ENCODE assay signal across 13 mouse cellular contexts in the genomic region with DNA sequence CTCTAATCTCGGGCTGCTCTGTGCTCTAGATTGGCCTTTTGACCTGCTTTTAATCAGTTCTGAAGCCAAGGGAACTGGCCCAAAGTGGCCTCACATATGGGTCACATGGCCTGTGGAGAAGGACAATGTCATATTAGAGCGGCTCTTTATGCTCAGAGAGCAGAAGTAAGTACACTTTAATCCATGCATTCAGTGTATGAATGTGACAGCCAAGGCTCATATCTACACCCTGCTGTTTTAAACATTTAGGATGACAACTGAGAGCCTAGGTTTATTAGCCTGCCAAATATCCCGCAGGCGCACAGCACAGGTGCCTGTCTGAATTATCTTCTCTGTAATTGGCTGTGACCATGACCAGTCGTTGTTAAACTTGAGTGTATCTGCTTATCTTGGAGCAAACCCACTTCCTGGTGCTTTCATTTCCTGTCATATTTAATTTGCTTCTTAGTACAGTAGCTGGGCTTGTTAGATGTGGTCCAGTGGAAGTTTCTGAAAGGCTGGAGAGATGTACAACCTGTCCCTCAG. TPM values are rescaled to one million over a fixed set of nuclear protein-coding genes. Genes with fewer than 3 reads are reported as not detected.
DNase-seq lines count a peak whose midpoint lies in the region; ATAC-seq and TF ChIP-seq lines count a peak whose summit lies in the region.
"Had no signal": no experiment of that assay in that cellular context is flagged by ENCODE, and none has a peak within 500 bp of the region (broad histone marks: within the 10 kb centered on the region; RNA-seq: fewer than 3 reads in every experiment).

No protein-coding gene starts in this region.

- peaks cover 41% of the 10 kb centered on the region for H3K27me3 ChIP-seq in midbrain, embryonic 10.5 days (ENCODE audit: low read depth, poor library complexity, severe bottlenecking)
- H3K27me3 ChIP-seq in midbrain, embryonic 13.5 days, result peaks cover 9% of the 10 kb centered on the region; the same call in 1 of the 2 replicates
- H3K27me3 ChIP-seq: embryonic facial prominence, embryonic 15.5 days; heart, embryonic 12.5 days; neural tube, embryonic 15.5 days had no signal

- no peak overlapping the region for H3K4me3 ChIP-seq in midbrain, embryonic 10.5 days
- H3K4me3 ChIP-seq in midbrain, embryonic 13.5 days (replicated peaks), result no peak overlapping the region
- no peak overlapping the region for H3K4me3 ChIP-seq in layer of hippocampus, adult 2 months
- H3K4me3 ChIP-seq: embryonic facial prominence, embryonic 15.5 days; heart, embryonic 12.5 days; neural tube, embryonic 15.5 days had no signal

- H3K27ac ChIP-seq in midbrain, embryonic 10.5 days (replicated peaks), result no peak overlapping the region
- H3K27ac ChIP-seq in midbrain, embryonic 13.5 days, result no peak overlapping the region
- no peak overlapping the region for H3K27ac ChIP-seq in layer of hippocampus, adult 2 months
- H3K27ac ChIP-seq: embryonic facial prominence, embryonic 15.5 days; neural tube, embryonic 15.5 days had no signal

- no peak for ATAC-seq in midbrain, embryonic 13.5 days
- ATAC-seq: intestine, postnatal 0 days had no signal

- H3K36me3 ChIP-seq in midbrain, embryonic 10.5 days, result no peaks in the 10 kb centered on the region
- H3K36me3 ChIP-seq in midbrain, embryonic 13.5 days, result no peaks in the 10 kb centered on the region
- H3K36me3 ChIP-seq: embryonic facial prominence, embryonic 15.5 days; heart, embryonic 12.5 days; neural tube, embryonic 15.5 days had no signal

- no peaks in the 10 kb centered on the region for H3K9me3 ChIP-seq in midbrain, embryonic 10.5 days (replicated peaks)
- H3K9me3 ChIP-seq in midbrain, embryonic 13.5 days, result no peaks in the 10 kb centered on the region
- H3K9me3 ChIP-seq: embryonic facial prominence, embryonic 15.5 days; heart, embryonic 12.5 days; neural tube, embryonic 15.5 days had no signal

- H3K4me2 ChIP-seq in midbrain, embryonic 13.5 days (replicated peaks), result no peak overlapping the region
- H3K4me2 ChIP-seq: embryonic facial prominence, embryonic 15.5 days; heart, embryonic 12.5 days; neural tube, embryonic 15.5 days had no signal

- peak; percentile 28 for DNase-seq in adrenal gland, postnatal 14 days
- no peak for DNase-seq in adrenal gland, postnatal 4 days (ENCODE audit: low spot score in 2 of 2)
- DNase-seq in midbrain, embryonic 10.5 days (ENCODE audit: low spot score), result peak; percentile 33
- peak; percentile 25 for DNase-seq in c-Kit-positive CD71-positive TER-119-negative erythroid progenitor cells, embryonic 14.5 days (ENCODE audit: low read depth)
- peak; percentile 64 for DNase-seq in naive thymus-derived CD4-positive, alpha-beta T cell, adult 2 months (ENCODE audit: low read depth)
- no peak for DNase-seq in layer of hippocampus, adult 2 months (ENCODE audit: low spot score in 2 of 2)
- DNase-seq in cerebellum, adult 11 months, result no peak
- DNase-seq: cerebellum, adult 11-12 months had no signal

- peaks cover 38% of the 10 kb centered on the region for H3K4me1 ChIP-seq in midbrain, embryonic 10.5 days
- peaks cover 21% of the 10 kb centered on the region for H3K4me1 ChIP-seq in midbrain, embryonic 13.5 days (replicated peaks)

- TF ChIP-seq CTCF in layer of hippocampus, adult 2 months (conservative IDR thresholded peaks at IDR 0.05), result no peak

- WGBS in midbrain, embryonic 10.5 days, result 53% methylated on average over 5 of the region's 5 CpGs
- WGBS in midbrain, embryonic 13.5 days, result 37% methylated on average over 5 of the region's 5 CpGs

- H3K9ac ChIP-seq in midbrain, embryonic 13.5 days (replicated peaks), result no peak overlapping the region
- H3K9ac ChIP-seq: embryonic facial prominence, embryonic 15.5 days; heart, embryonic 12.5 days; neural tube, embryonic 15.5 days had no signal

RNA-seq across cellular contexts. Expression of a gene that starts 0.8 kb away (rescaled TPM):
- 93.4 and 126 TPM in 2 replicates for total RNA-seq in adrenal gland, postnatal 14 days (2021)
- total RNA-seq in adrenal gland, postnatal 4 days (2021), result 10 to 100 TPM; 29.5 to 37.0 TPM
- polyA plus RNA-seq in midbrain, embryonic 10.5 days (2016; fragmentation: Nextera tagmentation; extraction: Ambion mirVana), result 9.7 and 10.9 TPM in 2 replicates
- 5.4 and 8.2 TPM in 2 replicates for polyA plus RNA-seq in midbrain, embryonic 13.5 days (2015; fragmentation: Nextera tagmentation; extraction: Ambion mirVana)
- 1 to 10 TPM; 4.2 to 4.5 TPM for total RNA-seq in layer of hippocampus, adult 2 months (2021)

Comparison
In these comparisons a context has a peak if more than half of its experiments do, and no peak if none do; other contexts are left out.
1. DNase-seq: peak in adrenal gland, postnatal 14 days (single experiment), midbrain, embryonic 10.5 days (single experiment), c-Kit-positive CD71-positive TER-119-negative erythroid progenitor cells, embryonic 14.5 days (single experiment) and naive thymus-derived CD4-positive, alpha-beta T cell, adult 2 months (single experiment); none in adrenal gland, postnatal 4 days (0 of 2), layer of hippocampus, adult 2 months (0 of 2) and cerebellum, adult 11 months (single experiment).
2. RNA of a gene that starts 0.8 kb away (total RNA-seq): 93.4 to 126 TPM in adrenal gland, postnatal 14 days and 29.5 to 37.0 TPM in adrenal gland, postnatal 4 days; 4.2 to 4.5 TPM in layer of hippocampus, adult 2 months; every median in the first group is over 4 times any median in the second.